Mouse (Mus musculus) cerebellum, adult 8-10 months (tissue): ENCODE data around the gene Bdp1.
"Not testable (repeated sequence)": the region's sequence is repeated elsewhere in the genome, so short reads cannot be mapped to it uniquely, and the experiment has no call there.

Experiments
- DNase-seq: peaks from one replicate; pipeline ENCODE4 v3.0.0; 2022

The Bdp1 gene

DNA sequence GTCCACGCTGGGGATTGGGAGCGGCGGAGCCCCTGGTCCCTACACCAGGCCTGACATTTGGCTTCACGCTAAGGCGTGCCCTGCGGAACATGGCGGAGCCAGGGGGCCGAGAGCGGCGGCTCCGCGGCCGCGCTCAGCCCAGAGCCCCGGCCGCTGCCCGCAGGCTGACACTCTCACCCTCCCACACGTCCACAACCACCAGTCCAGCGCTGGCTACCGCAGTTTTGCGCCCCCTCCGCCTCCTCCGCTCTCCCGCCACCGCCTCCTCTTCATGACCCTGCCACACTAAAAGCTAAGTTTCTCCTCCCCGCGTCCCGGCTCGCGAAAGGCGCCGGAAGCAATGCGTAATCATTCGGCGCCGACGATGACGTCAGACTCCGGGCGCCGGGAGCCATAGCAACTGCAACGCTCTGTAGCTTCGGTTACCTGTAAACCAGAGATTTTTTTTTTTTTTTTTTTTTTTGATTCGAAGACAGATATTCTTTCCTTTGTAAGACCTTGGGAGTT, at the start of gene Bdp1:
Gene Bdp1, minus strand, starts transcription at position 323 of the 507 bp plus-strand sequence.
- DNase-seq: peak; percentile 92

DNA sequence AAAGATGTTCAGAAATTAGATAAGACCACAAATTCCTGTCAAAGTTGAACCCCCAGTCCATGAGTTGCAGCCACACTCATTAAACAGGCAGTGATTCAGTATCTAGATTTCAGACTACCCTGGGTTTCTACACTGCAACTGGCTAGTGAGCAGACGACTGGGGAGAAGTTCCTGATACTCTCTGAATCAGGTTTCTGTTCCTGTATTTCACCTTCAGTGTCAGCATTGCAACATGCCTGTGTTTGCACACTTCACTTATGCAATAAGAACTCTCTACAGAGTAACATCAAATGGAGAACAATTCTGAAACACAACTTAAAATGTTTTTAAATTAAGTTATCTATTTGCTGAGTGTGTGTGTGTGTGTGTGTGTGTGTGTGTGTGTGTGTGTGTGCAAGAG, 48.8 kb upstream of the Bdp1 start:
- no peak for DNase-seq

DNA sequence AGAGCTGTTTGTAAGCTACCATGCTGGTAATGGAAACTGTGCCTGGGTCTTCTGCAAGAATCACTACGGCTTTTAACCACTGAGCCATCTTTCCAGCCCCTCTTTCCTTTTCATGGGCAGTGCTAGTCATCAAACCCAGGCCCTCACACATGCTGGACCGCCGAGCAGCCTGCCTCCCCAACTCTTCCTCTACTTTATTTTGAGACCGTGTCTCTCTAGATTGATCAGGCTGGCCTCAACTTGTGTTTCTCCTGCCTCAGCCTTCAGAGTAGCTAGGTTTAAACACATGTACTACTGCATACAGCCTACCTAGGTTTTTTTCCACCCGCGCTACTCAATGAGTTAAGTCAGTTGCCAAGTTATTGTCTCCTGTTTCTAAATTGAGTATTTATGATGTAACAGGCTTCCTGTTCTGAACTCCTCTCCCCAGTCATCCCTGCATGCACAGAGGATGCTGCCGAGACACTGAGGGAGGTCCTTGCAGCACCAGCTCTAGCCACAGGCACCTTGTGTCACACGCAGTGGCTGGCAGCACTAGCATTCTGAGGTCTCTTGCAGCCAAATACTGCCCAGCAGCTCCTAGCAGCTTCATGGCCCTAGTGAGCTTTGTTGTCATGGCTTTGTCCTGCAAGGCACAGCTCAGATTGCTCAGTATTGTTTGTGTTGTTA, 37.9 kb upstream of the Bdp1 start:
- no peak for DNase-seq

DNA sequence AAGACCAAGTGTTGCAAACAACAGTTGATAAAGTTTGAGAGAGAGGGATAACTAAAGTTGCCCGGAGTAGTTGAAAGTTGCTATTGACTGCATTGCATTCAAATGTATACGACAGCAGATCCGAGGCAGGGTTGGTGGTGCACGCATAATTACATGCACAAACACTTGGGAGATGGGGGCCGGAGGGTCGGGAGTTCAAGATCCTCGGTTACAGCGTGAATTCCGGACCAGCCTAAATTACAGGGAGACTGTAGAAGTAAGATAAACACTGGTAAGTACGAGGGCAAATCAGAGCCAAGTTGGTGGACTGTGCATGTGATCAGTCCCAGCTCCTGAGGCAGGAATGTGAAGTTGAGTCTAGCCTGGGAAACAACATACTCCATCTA, 21.4 kb upstream of the Bdp1 start:
- no peak for DNase-seq

DNA sequence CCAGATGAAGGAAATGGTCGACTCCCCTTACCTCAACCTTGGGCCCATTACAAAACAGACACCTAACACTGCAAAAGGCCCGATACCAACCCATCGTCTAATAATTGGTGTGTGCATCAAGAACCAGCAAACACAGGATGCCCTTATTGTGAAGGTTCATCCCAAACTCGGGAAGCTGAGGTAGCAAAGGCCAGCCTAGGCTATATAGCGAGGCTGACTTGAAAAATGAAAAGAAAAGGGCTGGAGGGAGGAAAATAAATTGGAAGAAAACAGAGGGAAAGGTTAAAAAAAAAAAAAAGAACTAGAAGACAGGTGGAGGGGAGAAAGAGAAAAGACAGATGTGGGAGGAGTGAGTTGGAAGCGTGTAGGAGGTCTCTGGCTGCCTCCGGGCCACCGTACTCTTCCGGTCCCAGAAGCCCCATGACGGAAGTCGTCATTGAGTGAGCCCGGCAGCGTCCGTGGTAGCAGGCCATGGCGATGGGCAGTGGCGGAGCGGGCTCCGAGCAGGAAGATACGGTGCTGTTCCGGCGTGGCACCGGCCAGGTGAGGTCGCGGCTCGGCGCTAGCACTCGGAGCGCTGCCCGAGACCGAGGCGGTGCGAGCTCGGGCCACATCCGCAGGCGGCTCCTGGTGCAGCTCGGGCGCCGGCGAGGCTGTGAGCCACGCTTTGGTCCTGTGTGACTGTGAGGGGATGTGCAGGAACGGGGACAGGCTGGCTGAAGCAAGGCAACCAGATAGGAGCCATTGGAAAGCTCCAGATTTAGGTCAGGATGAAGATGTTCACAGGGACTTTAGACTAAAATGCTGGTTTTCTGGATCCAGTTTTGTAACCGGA, 20.8 kb upstream of the Bdp1 start, which contains the start of gene Smn1:
Gene Smn1, plus strand, starts transcription at position 430 of the 835 bp plus-strand sequence.
- peak; percentile 92 for DNase-seq

DNA sequence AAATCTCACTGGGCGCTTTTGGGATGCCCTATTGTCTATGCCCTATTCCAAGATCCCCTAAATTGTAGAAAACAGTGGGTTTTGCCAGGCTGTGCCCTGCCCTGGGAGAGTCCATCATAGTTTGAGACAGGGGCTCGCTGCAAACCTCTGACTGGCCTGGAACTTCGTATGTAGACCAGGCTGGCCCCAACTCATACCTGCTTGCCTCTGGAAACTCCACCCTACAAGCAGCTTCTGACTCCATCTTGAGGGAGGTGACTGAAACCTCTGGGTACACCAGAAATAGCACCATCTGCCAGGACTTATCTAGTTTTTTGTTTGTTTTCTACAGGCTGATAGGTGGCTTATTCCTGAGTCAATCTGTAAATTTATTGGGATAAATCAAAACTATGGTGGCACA, 20.1 kb upstream of the Bdp1 start:
- DNase-seq: no peak

DNA sequence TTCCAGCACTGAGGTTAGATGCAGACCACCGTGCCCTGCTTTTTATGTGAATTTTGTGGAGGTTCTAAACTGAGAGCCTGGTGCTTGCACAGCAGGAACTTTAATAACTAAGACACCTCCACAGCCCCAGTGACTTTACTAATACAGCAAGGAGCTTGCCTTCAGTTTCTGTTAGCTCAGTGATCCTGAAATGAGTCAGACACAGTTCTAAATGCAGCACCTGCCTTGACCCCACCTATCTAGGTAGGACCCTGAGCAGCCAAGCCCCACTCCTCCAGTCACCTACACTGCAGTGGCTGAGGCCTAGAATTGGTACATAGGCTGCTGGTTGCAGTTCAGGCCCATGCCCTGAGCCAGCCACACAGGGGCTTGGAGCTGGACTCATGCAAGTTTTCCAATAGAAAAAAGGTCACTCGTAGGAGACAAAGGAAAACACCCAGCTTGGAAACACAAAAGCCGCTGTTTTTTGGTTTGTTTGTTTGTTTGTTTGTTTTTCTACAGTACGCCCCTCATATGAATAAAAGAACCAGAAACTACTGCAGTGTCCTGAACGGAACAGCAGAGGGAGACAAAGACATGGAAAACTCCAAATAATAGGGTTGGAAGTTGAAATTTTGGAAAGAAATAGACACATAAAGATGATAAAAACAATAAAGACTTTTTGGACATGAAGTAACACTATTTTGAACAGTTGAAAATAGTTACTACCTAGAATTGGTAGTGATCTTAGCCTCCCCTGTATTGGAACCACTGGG, 8.5 kb upstream of the Bdp1 start:
- no peak for DNase-seq

DNA sequence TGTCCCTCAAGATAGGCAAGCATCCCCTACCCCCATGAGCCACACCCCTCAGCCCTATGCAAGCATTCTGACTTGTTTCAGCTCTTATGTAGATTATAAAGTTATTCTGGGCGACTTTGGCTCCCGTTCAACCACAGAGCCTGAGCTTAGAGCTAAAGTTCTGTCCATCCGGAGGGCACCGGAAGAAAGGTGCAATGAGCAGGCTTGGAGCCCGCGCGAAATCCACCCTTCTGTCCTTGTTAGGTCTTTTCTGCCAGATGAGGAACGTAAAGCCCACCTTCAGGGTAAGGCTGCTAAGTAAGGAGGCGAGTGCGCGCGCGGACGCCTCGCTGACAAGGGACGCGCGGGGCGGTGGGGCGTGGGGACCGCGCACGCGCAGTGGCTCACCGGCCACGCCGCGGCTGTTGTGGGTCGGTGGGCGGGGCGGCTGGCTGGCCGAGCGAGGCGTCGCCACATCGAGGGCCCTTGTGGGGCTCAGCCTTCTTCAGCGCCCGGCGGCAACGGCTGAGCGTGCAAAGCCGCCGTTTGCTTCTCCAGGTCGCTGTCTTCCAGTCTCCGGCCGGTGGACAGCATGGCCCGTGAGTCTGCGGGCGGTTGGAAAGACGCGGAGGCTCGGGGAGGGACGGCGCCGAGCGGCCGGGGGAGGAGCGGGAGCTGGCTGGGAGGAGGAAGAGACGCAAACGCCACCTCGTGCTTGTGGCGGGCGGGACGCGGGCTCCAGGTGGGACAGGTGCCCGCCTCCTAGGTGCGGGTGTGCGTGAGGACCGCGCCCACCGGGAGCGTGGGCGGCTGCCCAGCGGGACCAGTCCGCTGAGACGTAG, 4.0 kb upstream of the Bdp1 start, which contains the start of gene Serf1:
Gene Serf1, plus strand, starts transcription at position 361 of the 821 bp plus-strand sequence.
- DNase-seq: peak; percentile 77

DNA sequence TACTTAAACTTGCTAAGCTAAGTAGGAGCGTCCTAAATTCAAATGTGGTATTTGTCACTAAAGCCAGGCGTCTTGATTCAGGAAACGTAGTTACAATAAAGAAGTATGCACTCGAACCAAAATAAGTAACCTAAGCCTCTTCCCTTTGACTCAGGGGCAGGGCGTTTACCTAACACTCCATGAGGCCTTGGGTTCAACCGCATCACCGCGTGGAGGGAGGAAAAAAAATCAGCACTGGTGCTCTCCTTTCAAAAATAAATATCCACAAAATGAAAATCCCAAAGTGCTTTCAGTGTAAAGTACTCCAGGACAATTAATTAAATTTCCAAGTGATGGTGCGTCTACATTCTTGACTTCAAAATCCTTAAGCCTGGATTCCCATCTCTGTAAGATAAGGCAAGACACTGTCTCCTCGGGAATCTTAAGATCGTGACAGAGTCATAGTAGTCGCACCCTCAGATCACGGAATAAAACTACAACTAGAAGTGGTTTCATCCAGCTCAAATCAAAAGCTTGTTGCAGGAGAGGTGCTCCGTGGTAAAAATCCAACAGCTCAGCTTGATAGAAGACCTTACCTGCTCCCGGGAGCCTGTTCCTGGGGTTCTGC, 715 bp downstream of the Bdp1 start:
- no peak for DNase-seq

GRCm38 (mm10) chr13:100098808-100099207, 5.1 kb downstream of the Bdp1 start:
- DNase-seq: no peak

DNA sequence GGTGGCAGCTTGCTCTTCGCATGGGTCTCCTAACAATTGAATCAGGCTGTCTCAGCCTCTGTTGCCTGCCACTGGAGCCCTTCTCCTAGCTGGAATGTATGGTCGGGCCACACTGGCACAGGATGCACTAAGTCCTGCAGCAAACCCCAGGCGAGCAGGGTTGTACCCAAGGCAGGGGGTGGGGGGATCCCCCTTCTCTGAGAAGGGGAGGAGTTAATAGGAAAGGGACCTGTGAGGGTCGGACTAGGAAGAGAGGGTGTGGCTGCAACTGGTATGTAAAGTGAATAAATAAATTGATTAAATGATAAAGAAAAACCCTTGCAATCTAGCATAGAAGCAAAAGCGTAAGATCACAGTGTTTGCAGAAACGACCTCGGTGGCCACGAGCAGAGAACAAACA, 32.4 kb downstream of the Bdp1 start:
- DNase-seq: no peak

DNA sequence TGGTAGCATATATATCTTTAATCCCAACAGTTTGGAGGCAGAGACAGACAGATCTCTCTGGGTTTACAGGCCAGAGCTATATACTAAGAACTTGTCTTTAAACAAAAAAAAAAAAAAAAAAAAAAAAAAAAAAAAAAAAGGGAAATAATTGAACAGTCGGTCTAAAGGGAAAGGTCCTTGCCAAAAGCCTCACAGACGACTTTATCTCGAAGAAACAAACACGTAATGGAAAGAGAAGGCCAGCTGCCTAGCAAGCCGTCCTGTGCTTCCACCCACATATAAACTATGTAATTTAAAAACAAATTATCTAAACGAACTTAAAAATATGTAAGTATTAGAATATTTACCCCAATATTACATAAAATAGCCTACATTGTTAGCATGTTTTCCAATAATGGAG, 36.0 kb downstream of the Bdp1 start:
- DNase-seq: no peak

DNA sequence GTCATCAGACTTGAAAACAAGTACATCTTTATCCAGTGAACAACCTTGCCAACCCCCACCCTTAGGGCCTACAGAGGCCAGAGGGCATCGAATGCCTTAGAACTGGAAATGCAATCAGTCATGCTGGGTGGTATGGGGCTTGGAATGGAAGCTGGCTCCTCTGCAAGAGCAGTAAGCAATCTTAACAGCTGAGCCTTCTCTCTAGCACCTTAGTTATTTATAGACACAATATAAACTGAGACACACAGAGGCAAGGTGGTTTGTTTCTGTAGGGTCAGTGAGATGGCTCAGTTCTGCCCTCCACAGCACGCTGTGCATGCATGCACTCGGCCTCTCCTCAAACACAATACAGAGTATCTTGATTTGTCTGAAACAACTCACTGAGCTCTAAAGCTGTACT, 39.9 kb downstream of the Bdp1 start:
- no peak for DNase-seq

- DNase-seq: not testable (repeated sequence)
Measured at GRCm38 (mm10) chr13:100057738-100058137, 46.1 kb downstream of the Bdp1 start.

DNA sequence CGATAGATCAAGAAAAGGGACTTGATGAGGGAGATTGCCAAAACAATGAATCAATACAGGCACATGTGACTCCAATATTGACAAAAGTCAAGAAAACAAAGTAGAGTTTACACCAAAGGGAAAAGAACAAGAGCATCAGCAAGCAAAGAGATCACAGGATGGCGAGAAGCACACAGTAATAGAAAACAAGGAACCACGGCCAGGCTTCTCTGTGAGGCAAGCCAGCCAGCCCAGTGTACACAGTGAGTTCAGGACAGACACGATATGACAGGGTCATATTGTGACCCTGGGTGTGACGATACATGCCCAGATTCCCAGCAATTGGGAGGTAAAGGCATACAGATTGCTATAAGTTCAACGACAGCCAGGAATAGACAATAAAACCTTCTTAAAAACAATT, 77.9 kb downstream of the Bdp1 start:
- DNase-seq: no peak

GRCm38 (mm10) chr13:100016891-100017290, 87.0 kb downstream of the Bdp1 start:
- DNase-seq: no peak

DNA sequence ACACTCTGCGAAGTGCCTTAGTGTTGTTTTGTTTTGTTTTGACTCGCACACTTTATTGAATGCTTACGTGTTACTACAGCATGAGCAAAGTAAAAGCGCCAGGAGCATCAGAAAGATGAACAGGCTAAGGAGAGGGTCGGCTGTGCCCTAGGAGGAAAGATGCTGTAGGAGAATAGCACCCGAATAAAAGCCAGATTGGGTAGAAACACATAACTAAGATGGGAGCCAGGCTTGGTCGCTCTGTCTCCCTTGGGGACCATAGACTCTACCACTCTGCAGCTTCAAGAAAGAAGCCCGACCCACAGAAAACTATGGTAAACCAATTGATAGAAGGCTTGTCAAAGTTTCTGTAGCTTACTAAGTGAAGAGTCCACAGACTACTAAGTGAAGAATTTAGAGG, 87.9 kb downstream of the Bdp1 start:
- no peak for DNase-seq

- DNase-seq: peak; percentile 76
Measured at GRCm38 (mm10) chr13:100014906-100015895, 88.7 kb downstream of the Bdp1 start, which contains the start of gene Mccc2. Gene Mccc2, minus strand, starts transcription at chr13:100015639.

GRCm38 (mm10) chr13:100005911-100006496, 97.9 kb downstream of the Bdp1 start:
- DNase-seq: no peak

- peak; percentile 85 for DNase-seq
Measured at GRCm38 (mm10) chr13:100001790-100002196, 102.1 kb downstream of the Bdp1 start.
